Mouse (Mus musculus): ENCODE measurements around the gene Dhx37. TPM values are rescaled to one million over a fixed set of nuclear protein-coding genes. Genes with fewer than 3 reads are reported as not detected.
"Not testable (repeated sequence)": the region's sequence is repeated elsewhere in the genome, so short reads cannot be mapped to it uniquely, and the experiment has no call there.

The Dhx37 gene
- total RNA-seq, 1 experiment from 2014 or later, result 17.5 TPM

DNA sequence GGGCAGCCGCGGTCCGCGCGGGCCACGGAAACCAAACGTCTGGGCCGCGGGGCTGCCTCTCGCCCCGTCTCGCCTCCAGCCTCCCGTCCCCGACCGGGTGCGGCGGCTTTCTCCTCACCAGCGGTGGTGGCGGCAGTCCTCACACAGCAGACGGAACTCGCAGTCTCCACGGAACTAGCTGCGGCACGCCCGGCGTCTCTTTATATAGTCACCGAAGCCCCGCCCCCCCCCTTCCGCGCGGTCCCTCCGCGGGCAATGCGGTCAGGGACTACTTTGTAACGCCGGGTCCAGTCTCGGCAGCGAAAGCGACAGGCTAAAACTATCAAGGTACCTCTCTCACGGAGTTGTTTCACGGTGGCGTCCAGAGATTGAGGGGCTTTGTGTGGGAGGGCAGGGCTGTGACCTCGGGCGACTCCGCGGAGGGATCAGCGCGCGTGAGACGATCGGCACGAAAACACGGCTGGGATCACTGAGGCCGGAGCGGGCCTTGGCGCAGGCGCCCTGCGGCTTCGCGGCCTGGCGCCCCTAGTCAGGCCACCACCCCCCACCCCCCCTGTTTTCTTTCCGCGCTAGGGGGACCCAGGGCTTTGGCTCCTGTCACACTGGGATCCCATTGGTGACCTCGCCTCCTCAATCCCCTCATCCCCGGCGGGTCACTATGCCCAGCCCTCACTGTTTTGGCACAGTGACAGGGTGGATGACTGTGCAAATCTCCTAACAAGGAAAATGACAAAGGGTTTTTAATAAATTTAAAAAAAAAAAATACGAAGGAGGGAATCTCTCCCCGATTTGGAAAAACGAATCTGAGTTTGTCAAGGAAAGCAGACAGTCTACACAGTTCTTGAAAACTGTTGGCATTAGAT is 44.1 kb downstream of the Dhx37 start, which contains the start of gene Ubc:
TSS of gene Ubc (minus strand) at position 624 of the 863 bp plus-strand sequence.
- DNase-seq, result peak; percentile 90

DNA sequence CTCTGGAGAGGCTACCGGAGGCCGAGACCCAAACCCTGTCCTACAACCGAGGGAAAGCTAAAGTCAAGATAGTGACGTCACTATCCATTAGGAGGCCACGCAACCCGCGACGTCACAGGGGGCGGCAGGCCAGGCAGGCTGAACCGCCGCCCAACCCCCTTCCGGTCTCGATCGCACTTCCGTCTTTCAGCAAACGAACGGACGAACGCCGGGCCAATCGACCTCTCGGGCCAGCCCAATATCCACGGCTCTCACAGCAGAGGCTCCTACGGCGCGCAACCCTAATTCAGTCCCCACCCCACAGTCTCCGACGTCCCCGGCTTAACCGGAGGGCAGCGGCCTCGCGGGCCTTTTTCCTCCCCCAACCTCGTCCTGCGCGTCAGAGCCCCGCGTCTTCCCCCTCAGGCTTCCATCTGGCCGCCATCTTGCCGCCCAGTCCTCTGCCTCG is 44.8 kb downstream of the Dhx37 start, which contains the start of gene Gm10382:
TSS of gene Gm10382 (plus strand) at position 192 of the 448 bp plus-strand sequence.
- DNase-seq, result peak; percentile 86

DNA sequence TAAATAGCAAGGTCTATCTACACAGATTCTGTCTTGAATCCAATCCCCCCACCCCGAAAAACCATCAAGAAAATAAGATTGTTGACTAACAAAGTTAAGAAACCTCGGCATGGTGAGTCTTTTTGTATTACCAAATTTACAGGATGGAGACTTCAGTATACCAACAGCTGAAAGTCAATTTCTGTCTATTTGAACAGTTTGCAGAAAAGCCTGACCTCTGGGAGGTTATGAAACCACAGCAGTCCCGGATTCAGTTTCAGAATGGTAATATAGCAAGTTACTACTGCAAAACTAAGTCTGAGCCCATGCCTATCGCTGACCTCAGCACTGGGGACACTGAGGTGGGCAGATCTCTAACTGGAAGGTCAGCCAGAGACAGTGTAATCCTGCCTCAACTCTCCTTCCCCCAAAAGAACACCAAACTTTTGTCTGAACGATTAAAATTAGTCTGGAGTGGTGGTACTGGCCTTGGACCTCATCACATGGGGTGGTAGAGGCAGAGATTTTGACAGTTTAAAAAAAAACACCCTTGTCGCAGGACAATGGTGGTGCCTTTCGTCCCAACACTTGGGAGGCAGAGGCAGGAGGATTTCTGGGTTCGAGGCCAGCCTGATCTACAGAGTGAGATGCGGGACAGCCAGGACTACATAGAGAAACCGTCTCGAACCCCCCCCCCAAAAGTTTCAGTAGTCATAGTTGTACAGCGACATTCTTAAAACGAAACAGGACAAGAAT is 45.4 kb downstream of the Dhx37 start:
- no peak for DNase-seq

DNA sequence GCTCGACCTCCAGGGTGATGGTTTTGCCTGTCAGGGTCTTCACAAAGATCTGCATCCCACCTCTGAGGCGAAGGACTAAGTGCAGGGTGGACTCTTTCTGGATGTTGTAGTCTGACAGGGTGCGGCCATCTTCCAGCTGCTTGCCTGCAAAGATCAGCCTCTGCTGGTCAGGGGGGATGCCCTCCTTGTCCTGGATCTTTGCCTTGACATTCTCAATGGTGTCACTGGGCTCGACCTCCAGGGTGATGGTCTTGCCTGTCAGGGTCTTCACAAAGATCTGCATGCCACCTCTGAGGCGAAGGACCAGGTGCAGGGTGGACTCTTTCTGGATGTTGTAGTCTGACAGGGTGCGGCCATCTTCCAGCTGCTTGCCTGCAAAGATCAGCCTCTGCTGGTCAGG is 46.6 kb downstream of the Dhx37 start:
- not testable (repeated sequence) for DNase-seq

DNA sequence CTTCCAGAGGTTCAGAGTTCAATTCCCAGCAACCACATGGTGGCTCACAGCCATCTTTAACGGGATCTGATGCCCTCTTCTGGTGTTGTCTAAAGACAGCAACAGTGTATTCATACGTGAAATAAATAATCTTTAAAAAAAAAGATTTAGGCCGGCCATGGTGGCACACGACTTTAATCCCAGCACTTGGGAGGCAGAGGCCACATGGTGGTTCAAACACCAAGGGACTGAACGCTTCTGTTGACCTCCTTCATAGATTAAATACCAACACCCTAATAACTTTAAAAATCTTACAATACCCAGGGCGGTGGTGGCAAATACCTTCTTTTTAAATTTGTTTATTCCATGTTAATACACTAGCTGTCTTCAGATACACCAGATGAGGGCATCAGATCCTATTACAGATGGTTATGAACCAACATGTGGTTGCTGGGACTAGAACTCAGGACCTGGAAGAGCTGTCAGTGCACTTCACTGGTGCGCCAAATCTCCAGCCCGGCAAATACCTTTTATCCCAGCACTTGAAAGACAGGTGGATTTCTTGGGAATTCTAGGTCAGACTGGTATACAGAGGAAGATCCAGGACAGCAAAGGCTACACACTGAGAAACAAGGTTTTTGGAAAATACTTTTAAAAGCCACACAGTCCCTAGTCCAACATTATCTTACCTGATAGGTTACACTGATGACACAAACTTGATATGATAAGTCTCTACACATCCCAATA is 48.5 kb downstream of the Dhx37 start:
- no peak for DNase-seq

DNA sequence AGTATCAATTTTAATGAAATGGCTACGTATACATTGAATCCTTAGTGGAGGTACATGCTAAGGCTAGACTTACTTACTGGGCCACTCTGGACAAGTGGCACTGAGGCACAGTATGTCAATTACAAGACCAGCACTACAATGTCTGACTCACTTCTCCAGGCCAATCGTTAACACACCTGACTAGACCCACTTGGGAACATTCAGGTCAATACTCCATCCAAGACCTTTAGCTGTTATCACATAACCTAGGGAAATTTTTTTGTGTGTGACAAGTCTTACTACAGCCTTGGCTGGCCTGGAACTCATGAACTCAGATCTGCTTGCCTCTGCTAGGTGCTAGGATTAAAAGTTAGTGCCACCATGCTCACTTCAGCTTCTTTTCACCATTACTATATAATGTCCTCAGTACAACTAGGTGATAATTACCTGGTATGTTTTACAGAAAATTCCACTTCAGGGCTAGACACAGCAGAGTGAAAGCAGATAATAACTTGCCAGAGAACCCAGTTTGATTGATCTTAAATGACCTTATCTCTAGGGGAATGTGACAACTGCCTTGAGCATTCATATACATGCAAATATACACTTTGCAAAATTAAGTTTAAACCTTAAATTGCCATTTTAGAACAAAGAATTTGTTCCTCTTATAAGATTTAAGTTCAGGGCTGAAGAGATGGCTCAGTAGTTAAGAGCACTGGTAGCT is 49.3 kb downstream of the Dhx37 start:
- no peak for DNase-seq

DNA sequence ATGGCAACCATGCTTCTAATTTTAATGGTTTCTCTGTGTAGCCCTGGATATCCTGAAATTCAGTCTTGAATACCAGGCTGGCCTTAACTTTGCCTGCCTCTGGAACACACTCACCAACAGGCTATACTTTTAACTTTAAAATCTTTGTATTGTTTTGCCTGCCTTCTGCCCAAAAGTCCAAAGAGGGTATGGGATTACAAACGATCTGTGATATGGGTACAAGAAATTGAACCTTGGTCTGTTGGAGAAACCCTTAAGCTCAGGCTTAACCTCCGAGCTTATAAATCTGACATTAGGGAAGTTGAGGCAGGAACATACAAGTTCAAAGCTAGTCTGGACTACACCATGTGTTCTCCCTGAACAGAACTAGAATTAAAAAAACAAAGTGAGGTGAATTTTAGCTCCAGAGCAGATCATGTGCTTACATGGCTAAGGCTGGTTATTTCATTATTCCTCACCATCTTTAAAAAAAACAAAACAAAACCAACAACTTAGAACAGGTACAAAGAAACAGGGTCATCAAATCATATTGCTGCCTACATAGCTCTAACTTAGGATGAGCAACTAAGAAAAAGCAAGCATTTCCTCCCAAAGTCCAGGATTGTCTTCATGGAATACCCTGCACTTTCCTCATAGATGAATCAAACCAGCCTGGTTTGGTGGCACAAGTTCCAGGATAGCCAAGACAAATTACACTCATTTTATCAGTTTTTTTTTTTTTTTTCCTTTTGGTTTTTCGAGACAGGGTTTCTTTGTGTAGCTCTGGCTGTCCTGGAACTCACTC is 50.1 kb downstream of the Dhx37 start:
- no peak for DNase-seq

DNA sequence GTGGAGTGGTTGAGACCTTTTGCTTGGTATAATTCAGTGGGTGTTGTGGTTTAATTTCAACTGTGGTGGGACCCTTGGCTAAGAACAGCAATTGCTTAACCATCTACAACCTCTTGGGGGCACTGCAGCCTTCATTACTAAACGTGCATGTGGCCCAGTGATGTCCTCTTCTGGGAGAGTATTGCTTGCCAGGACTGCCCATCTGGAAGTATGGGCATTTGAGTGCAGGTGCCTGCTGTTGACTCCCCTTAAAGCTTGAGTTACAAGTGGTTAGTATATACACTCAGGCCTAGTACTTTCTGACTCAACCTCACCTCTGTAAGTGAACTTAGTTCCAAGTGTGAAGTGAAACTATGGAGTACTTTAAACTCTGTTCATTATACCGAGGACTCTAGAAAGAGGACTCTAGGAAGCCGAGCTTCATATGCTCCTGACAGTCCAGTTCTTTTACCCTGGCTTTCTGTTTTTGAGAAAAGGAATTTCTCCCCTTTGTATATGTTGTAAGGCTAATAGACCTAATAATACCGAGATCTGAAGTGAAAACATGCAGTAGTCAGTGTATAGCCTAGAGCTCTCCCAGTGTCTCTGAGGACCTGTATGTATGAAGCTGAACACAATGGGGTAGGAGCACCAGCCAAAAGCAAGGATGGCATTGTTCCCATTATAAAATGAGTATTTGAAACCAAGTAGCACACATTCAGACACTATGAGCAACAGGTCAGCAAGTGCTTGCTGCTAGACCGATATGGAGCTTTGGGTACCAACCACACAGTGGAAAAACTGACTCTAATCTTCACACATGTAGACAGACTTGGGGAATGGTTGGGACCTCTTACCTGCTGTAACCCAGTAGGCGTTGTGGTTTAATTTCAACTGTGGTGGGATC is 51.0 kb downstream of the Dhx37 start:
- DNase-seq, result peak; percentile 39

DNA sequence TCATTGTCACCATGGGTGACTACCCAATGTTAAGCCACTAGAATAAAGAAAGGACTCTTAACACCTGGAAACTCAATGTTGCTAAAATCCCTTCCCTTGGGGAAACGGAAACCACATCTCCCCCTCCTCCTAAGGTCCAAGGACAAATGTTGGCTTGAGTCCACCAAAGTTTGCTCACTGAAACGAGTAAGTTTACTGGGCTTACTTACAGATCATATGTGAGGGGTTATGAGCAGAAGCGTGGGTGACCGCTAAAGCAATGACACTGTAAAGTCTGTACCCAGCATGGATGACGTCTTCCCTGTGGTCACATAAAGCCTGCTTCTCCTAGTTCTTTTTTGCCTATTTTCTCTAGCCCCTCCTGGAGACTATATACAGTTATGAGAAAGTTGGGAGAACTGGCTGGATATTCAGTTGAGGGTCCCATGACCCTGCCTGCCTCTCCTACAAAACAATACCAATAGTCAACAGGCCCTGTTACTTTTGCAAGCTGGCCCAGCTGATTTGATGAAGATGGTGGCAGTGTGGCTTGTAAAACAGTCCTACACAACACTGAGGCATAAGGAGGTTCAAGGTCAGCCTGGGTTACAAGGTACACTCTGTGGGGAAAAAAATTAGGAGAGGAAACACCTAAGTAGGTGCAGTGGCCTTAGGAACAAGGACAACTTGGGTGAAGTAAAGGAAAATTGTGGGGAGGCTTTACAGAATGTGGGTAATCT is 51.8 kb downstream of the Dhx37 start:
- DNase-seq, result no peak

DNA sequence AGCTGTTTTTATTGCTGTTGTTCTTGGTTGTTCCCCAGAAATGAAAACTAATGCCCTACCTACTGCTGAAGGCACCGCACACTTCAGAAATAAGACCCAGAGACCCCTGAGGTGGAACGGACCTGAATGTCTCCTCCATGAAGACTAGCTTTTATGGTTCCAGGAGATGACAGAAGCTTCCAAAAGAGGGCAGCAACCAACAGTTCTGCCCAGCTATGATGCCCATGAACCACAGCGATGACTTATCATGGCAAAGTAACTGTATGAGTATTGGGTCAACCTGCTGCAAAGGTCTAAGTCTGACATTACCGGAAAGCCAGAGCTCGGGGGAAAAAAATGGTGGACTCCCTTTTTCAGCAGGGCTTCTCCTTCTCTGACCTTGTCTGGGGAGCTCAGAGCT is 55.0 kb downstream of the Dhx37 start:
- no peak for DNase-seq

DNA sequence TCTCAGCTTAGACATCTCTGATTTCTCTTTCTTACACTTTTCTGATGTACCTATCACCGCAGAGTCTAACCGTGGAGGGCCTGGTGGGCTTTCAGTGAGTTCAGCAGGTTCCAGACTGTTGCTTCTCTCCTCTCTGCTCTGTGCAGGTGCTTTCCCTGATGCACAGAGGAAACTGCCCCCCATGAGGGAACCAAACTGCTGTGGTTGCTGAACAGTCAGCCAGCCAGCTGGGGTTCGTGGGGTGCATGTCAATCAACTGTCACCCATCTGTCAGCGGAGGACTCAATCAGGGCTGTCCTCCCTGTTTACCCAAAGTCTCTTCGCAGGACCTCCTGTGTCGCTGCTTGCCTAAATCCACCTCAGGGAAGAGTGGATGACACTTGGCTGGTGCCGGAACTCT is 56.7 kb downstream of the Dhx37 start:
- DNase-seq, result no peak

DNA sequence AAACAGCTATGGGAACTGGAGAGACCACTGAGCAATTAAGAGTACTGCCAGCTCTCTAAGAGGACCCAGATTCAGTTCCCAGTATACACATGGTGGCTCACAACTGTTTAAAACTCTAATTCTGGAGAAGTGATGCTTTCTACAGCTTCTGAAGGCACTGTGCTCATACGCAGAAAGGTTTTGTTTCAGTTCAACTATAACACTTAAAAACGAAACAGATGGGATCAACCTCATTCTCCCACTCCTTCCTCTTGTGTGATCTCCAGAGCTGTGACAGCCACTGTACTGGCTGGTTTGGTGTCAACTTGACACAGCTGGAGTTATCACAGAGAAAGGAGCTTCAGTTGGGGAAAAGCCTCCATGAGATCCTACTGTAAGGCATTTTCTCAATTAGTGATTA is 58.0 kb downstream of the Dhx37 start:
- no peak for DNase-seq

DNA sequence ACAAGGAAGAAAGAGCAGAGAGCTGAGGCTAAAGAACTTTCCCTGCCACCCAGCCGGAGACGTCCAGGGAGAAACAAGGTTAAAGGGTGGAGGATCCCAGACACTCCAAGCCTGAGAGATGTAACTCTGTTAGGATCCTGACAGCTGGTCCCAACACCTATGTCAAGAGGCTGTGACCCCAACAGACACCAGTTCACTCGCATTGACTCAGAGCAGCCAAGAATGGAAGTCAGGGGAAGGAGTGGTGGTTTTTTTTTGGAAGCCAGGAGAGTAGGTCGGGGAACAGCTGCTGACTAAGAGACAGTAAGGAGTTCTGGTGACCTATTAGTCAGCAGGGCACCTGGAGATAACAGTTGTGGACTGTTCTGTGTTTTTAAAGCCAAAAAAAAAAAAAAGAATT is 61.9 kb downstream of the Dhx37 start:
- DNase-seq, result no peak

DNA sequence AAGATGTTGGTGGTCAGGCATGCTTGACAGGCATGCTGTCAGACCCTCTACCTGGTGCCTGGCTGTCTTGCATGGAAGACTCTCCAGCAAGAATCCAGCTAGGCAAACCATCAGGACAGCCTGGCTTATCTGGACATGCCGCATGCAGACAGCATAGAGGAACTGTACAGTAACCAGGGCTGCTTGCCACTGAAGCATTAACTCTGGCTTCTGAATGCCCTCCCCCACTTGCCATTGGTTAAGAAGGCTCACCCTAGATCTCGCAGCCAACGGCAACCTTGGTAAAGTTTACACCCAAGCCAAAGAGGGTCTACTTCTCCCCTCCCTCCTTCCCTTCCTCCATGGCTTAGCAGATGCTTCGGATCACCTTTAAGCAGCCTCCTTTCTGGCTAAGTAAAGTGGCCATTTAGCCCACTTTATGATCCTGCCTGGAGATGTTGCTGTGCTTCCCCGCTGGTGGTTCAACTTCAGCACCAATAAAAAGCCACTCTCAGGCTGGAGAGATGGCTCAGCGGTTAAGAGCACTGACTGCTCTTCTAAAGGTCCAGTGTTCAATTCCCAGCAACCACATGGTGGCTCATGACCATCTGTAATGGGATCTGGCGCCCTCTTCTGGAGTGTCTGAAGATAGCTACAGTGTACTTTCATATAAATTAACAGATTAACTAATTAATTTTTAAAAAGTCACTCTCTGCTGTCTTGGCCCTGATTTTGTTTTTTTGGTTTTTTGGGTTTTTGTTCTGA is 62.8 kb downstream of the Dhx37 start:
- DNase-seq, result no peak

DNA sequence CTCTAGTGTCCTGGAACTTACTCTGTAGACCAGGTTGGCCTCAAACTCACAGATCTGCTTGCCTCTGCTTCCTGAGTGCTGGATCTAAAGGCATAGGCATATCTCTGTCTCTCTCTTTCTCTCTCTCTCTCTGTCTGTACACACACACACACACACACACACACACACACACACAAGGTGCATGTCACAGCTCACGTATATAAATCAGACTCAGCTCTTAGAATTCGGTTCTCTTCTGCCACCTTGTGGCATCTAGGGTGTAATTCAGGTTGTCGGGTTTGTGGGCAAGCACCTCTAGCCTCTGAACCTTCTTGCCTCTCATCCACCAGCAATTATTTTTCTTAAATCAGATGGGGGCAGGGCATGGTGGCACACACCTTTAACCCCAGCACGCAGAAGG is 65.4 kb downstream of the Dhx37 start:
- peak; percentile 50 for DNase-seq

DNA sequence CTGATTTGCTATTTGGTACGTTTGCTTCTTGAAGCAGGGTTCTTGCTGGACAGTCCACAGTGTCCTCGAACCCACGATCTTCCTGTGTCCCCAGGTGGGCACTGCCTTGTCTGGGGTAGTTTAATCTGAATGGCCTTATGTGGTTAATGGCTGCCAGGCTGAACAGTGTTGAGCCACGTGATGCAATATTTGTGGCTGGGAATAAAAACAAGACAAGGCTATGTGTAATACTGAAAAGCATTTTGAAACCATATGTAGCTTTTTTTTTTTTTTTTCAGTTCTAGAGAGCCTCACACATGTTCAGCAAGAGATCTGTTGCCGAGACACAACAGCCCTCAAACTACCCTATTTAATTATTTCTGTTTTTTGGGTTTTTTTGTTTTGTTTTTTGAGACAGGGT is 65.8 kb downstream of the Dhx37 start:
- no peak for DNase-seq

DNA sequence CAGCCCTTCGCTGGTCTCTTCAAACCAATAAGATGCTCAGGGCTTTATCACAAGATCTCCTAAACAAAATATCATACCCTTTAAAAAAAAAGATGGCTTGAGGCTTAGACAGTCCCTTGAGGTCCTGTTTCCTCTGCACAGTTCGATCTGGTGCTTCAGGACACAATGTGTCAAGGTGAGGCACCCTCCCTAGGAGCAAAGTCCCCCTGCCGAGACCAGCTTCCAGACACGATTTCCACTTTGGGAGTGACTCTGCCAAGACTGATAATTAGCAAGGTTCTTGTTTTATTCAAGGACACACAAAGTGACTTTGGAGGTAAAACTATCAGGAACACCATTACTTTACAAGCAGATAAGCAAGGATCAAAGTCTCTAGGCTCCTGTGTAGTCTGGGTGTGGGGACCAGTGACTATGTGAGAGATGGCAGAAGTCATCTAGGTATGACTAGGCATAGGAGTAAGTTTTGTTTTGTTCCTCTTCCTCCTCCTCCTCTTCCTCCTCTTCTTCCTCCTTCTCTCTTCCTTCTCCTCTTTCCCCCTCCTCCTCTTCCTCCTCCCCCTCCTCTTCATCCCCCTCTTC is 69.0 kb downstream of the Dhx37 start:
- DNase-seq, result no peak

DNA sequence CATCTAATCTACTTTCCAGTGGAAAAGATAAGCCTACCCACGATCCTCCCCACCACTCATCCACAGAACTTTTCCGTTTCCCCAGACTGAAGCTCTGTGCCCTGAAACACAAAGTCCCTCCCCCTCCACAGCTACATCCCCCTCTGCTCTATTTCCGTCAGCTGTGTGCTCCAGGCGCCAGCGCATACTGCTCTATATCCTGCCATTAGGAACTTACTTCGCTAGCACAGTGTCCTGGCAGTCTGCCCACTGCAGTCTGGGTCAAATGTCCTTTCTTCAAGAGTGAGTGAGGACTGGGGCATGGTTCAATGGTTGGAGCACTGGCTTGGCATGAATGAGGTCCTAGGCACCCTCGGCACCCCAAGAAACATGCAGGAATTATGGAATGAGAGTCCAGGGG is 70.0 kb downstream of the Dhx37 start:
- DNase-seq, result peak; percentile 57
